Mouse (Mus musculus): ENCODE data around the gene Cntrob.

- TF ChIP-seq TAL1 (IDR thresholded peaks at IDR 0.05; ENCODE audit: low read length), result no peak
- TF ChIP-seq GATA1 (IDR thresholded peaks at IDR 0.05; ENCODE audit: low read length), result no peak
Measured at GRCm38 (mm10) chr11:69357690-69358089, 34.1 kb upstream of the Cntrob start.

All from erythroblast, embryonic 14.5 days (primary cell).